Mouse (Mus musculus): ENCODE results near the gene Dgcr2.

The Dgcr2 gene

DNA sequence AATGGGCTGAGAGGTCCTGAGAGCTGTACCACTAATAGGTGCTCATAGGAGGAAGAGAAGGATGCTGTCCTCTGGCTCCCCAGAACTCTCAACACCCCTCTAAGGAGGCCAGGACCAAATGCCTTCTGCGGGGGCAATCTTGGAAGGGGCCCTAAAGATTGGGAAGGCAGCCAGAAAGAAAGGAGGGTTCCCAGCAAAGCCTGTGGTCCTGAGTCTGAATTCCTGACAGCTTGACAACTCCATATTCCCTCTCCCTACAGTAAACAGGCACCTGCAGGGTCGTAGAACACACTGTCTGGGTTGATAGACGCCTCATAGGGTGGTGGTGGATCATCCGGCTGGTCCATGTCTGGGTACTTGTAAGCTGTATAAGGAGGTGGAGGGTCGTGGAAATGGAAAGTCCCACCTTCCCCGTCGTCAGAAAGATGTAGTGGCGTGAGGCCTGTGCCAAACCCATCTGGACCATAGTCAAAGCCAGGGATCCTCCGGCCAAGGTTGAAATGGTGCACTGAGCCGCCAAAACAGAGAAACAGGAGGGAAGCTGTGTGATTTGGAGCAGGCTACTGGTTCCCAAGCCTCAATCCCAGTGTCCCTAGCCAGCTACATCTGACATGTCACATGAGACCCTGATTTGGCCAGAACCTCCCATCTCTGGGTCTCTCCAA, 54.5 kb downstream of the Dgcr2 start:
- DNase-seq: no peak

GRCm38 (mm10) chr16:17842437-17842836, 55.9 kb downstream of the Dgcr2 start:
- no peak for DNase-seq

DNA sequence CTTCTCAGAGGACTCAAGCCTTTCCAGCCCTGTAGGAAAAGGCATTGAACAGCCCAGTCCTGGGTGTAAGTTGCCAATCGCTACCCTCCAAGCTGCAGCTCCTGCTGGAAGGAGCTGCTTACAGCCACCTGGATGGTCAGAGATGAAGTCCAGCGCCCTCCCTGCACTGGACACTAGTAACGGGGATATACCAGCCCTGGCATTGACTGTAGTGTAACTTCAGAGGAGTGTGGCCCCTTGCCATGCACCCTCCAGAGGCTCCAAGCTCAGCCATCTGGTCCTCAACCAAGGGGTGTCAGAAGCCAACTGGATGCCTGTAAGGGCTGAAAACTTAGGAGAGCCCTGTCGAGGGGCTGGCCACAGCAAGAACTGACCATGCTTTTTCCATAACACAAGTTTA, 58.4 kb downstream of the Dgcr2 start:
- DNase-seq: no peak

GRCm38 (mm10) chr16:17838051-17838450, 60.3 kb downstream of the Dgcr2 start, which contains the start of gene Car15:
Car15 (minus strand) TSS chr16:17838364.
- peak; percentile 44 for DNase-seq

GRCm38 (mm10) chr16:17835481-17835880, 62.9 kb downstream of the Dgcr2 start:
- no peak for DNase-seq

GRCm38 (mm10) chr16:17834543-17834942, 63.8 kb downstream of the Dgcr2 start:
- DNase-seq: no peak

GRCm38 (mm10) chr16:17833681-17834399, 64.5 kb downstream of the Dgcr2 start:
- no peak for DNase-seq

DNA sequence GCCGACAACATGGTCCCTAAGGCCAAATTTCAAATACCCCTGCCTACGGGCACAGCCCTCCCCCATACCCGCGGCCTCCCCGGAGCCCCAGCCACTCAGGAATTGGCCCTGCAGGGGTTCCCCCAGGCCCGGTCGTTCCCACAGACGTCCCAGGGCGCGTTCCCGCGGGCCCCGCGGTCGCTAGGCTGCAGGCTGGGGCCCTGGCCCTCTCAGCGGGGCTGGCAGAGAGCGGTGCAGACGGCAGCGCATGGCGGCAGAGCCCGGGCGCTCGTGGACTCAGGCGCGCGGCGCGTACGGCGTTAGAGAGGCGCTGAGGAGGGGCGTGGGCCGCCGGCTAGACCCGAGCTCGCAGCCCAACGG, 65.1 kb downstream of the Dgcr2 start:
- no peak for DNase-seq

GRCm38 (mm10) chr16:17832821-17833220, 65.5 kb downstream of the Dgcr2 start, which contains the start of gene B830017H08Rik:
B830017H08Rik (plus strand) TSS chr16:17833121.
- no peak for DNase-seq

- DNase-seq: no peak
These were observed 66.6 kb downstream of the Dgcr2 start for GRCm38 (mm10) chr16:17831781-17832180.

DNA sequence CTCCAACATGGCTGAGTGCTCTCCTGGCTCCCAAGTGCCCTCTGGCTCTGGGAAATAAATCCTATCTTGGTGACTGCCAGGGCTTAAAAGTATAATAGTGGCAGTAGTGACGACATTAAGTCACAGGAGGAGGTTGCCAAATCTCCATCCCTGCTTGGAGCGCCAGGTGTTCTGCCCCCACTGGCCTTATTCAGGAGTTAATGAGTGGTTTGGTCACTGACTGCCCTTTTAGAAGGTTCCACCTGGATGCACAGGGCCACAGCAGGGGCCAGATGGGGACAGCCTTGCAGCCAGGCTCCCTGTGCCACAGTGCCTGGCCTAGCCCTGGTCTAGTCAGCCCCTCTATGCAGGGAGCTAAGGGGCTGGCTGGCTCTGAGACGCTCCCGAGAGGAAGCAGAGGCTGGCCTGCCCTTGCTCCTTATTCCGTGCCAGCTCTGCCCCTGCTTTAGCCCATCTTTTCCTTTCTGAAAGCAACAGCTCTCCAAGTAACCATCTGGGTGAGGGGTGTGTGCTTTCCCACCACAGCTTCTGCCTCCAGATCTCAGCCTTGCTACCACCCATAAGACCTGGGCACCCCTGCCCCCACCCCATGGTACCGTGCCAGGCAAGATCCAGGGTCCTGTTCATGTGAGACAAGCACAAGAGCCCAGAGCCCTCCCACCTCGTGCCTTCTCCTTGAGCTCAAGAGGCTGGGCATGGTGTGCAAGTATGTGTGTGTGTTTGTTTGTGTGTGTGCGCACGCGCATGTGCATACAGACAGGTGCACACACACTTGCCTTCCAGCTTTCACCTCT, 67.8 kb downstream of the Dgcr2 start:
- DNase-seq: peak; percentile 71

DNA sequence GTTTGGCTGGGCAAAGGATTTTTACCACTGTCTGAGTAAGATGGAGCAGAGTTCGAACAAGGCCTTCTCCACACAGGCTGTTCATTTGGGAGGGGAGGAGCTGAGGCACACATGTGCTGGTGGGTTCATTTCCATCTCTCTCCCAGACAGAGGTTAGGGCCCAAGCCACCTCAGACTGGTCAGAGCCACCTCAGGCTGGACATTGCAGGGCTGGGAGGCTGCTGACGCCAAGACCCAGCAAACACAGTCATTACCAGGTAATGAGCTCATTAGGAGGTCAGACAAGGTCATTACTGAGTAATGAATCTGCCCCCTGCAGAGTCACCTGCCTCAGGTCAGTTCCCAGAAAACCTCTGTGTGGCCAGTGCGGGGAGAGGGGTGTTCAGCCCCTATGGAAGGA, 69.5 kb downstream of the Dgcr2 start:
- peak; percentile 73 for DNase-seq

- no peak for DNase-seq
These were observed 70.1 kb downstream of the Dgcr2 start for GRCm38 (mm10) chr16:17828229-17828628.

DNA sequence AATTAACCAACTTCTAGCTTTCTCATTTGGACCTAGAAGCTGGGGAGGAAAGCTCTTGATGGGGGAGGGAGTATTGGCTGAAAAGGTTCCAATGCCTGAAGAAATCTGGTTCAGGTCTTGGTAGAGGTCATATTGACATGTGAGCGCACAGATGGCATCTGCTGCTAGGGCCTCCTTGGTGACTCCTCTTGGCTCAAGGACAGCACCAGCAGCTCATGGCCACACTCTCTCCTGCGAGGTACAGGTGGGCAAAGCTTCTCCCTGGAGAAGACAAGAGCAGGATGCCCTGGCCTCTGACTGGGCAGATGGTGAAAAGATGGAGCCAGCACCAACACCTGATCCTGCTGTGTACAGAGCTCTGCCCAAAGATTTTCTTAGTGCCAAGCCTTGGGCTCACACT, 71.9 kb downstream of the Dgcr2 start:
- no peak for DNase-seq

DNA sequence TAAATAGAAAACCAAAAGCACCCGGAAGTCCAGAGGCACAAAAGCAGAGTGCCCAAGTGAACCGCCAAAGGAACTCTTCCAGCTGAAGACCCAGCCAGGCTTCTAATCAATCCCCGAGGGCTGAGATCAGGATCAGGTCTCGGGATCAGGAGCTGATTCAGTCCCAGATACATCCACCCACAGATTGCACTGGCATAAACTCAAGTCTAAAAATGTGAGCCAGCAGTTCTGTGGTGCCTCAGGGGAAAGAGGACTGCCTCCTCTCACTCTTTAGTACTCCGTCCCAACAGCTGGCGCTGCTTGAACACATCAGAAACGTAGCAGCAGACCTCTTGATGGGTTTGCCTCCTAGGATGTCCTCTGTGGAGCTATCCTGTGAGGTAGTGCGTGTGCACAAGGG, 81.8 kb downstream of the Dgcr2 start:
- DNase-seq: no peak

DNA sequence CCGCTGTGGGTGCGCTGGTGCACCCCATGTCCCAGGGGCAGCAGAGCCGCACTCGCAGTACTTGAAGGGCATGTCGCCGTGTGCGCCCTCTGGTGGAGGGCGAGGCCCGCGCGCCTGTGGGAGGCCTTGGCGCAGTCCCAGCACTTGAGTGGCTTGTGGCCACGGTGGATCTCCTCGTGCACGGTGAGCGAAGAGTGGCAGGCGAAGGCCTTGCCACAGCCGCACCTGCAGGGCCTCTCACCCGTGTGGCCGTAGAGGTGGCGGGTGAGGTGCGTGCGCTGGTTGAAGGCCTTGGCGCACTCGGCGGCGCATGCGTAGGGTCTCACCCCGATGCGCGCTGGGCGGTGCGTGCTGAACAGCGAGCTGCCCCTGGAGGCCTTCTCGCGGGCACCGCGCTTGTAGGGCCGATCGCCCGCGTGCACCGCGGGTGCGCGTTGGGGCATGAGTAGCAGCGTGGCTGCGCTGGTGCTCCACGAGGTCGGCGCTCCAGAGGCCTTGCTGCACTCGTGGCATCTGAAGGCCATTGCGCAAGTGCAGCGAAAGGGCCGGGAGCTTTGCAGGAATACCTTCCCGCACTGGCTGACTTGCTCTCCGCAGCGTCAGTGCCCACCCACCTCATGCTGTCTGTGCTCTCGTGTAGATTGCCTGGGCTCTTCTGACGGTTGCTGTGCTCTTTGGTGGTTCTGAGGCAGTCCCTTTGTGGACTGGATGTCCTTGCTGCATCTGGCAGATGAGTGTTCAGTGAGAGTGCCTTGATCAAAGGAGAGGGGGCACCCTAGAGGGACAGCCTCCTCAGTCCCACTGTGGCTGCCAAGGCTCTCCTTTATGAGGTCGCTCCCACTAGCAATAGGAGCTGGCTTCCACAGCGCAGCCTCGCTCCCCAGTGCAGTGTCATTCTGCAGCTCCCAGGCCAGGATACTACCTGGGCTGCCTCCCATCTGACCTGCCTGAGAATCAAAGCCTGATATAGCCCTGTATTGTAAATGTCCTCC, 82.7 kb downstream of the Dgcr2 start:
- DNase-seq: peak; percentile 75

- DNase-seq: no peak
These were observed 85.2 kb downstream of the Dgcr2 start for GRCm38 (mm10) chr16:17813173-17813572.

- DNase-seq: peak; percentile 64
These were observed 86.2 kb downstream of the Dgcr2 start for GRCm38 (mm10) chr16:17812120-17812519.

GRCm38 (mm10) chr16:17809711-17810110, 88.7 kb downstream of the Dgcr2 start:
- no peak for DNase-seq

- no peak for DNase-seq
These were observed 89.2 kb downstream of the Dgcr2 start for GRCm38 (mm10) chr16:17809125-17809524.

- DNase-seq: peak; percentile 79
These were observed 91.0 kb downstream of the Dgcr2 start for GRCm38 (mm10) chr16:17807192-17808009.

Data from kidney, adult 9 months (tissue).